Mouse (Mus musculus) kidney, postnatal 14 days (tissue): ENCODE data around the gene Kbtbd12.

Experiments
- DNase-seq: peaks from one replicate; pipeline ENCODE4 v3.0.0; 2022; ENCODE audit warnings: mixed read lengths

Kbtbd12 gene

GRCm38 (mm10) chr6:88545397-88545790 lies 92.4 kb downstream of the Kbtbd12 start:
- no peak for DNase-seq

GRCm38 (mm10) chr6:88544644-88545396 lies 92.9 kb downstream of the Kbtbd12 start:
- DNase-seq: no peak

DNA sequence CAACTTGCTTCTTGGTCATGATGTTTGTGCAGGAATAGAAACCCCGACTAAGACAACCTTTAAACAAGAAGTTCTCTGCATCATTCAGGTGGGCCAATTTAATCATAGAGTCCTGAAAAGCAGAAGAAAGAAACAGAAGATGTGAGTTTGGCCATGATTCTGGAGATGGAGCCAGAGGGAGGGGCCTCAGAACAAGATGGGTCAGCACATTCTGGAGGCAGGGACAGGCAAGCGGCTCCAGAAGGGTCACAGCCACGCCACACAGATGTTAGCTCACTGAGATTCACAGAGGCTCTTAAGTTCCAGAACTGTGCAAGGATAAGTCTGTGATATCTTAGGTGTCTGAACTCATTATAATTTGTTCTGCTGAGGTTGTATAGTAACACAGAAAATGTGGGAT lies 93.5 kb downstream of the Kbtbd12 start:
- DNase-seq: no peak

DNA sequence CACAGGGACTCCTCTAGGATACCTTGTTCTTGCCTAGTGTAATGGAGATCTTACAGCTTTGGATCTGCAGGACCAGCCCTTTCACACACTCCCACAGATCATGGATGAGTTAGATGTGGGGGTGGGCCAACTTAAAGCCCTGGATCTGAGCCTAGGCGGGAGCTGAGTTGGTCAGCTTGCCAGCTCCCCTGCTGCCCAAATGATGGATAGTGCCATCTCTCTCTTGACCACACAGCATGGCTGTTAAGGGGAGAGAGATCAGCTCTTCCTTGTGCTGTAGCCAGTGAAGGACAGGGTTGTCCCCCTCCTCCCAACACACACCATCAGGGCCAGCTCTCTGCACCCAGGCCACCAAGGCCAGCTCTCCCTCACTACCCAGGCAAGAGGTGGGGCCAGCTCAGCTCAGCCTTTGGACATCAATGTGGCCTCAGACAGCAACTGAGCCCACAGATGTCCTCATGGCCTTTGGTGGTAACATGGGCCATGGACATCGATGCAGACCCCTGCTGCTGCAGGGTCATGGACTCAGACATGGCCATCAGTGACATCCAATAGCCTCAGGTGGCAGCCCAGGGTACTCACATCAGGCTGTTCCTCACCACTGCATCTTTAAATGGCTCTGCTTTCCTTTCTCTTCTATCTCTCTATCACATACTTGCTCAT lies 97.5 kb downstream of the Kbtbd12 start:
- DNase-seq: no peak

- DNase-seq: no peak
Measured at GRCm38 (mm10) chr6:88530306-88530705, 107.4 kb downstream of the Kbtbd12 start.

GRCm38 (mm10) chr6:88524056-88524455 lies 113.7 kb downstream of the Kbtbd12 start:
- no peak for DNase-seq

DNA sequence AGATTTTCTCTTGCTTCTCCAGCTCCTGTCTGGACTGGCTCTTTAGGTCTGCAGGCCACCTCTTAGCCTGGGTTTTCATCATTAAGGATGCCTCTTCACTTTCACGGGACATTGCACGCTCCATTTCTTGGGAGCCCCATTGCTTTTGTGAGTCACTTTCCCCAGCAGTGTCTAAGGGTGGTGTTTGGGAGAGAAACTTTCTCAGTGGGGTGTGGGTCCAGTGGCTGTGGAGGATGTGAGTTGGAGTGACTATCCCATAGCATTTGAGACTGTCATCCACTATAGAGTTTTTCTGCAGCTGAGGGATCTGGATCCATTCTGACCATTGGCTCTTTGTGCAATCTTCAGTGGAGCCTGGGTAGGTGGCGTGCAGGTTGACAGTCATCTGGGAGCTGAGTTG lies 114.3 kb downstream of the Kbtbd12 start:
- DNase-seq: no peak

- DNase-seq: no peak
Measured at GRCm38 (mm10) chr6:88523043-88523442, 114.7 kb downstream of the Kbtbd12 start.

GRCm38 (mm10) chr6:88522606-88523005 lies 115.1 kb downstream of the Kbtbd12 start:
- DNase-seq: no peak

GRCm38 (mm10) chr6:88521821-88522220 lies 115.9 kb downstream of the Kbtbd12 start:
- DNase-seq: no peak

DNA sequence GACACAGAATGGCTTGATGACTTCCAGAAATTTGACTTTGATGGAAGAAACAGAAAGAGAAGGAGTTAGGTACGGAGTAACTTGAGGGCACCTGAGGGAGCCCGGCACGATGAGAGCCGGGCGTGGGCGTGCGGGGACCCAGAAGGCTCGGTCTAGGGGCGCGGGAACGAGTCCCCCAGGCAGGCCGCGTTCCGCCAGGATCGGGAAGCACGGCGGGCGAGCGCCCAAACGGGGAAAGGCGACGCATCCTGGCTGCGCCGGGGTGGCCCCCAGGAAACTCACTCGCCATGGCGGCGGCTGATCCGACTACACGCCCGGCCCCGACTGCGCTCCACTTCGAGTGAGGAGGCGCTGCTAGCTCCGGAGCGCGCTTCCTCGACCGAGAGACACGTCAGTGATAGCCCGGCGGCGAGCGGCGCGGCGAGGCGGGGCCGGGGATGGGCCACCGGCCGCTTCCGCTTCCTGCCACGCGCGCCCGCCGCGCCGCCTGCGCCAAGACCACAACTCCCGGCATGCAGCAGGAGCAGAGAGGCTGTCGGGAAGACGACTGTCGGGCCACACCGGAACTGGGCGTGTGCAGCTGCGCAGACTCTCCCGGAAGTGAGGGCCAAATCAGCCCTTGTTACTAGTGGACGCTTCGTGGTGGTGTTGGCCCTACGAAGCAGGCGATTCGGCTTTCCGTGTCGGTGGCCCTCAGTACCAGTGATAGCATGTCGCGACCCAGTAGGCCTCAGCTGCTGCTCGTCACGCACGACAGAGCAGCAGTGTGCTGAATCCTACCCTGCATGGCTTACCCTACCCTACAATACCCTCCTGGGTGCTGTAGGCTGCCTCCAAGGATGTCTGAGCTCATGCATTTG lies 119.1 kb downstream of the Kbtbd12 start, which contains the start of gene Sec61a1:
Sec61a1 (minus strand) TSS at position 502 of the 860 bp plus-strand sequence.
- peak; percentile 97 for DNase-seq

- no peak for DNase-seq
Measured at GRCm38 (mm10) chr6:88517701-88518403, 119.9 kb downstream of the Kbtbd12 start.

DNA sequence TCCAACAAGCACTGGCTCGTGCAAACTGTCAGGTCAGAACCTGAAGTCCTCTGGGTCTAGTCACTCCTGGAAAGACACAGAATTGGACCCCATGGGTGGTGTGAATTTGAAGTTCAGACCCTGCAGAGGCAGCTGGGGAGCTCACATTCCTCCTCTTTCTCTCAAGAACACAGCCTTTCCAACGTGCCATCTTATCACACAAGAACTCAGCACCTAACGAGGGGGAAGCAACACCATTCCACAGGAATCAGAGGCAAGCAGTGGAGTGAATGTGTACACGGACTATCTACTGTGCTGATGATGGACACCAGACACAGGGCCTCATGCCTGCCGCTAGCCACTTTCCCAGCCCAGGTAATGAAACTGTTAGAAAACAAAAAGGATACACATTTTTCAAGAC lies 121.1 kb downstream of the Kbtbd12 start:
- no peak for DNase-seq

DNA sequence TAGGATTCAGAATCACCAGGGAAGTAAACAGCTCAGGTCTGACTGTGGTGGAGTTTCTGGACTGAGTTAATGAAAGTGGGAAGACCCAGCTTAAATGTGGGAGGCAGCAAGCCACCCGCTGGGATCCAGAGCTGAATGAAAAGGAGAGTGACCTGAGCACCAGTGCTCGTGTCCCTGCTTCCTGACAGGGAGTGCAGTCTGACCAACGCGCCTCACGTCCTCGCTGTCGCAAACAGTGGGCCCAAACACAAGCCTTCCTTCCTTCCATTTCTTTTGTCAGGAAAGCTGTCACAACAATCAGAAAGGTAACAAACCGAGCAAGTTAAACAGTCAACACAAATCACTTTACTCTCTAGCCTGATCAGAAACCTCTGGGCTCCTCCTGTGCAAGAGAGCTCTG lies 121.8 kb downstream of the Kbtbd12 start:
- DNase-seq: no peak

GRCm38 (mm10) chr6:88514546-88514945 lies 123.2 kb downstream of the Kbtbd12 start:
- no peak for DNase-seq

GRCm38 (mm10) chr6:88513984-88514383 lies 123.8 kb downstream of the Kbtbd12 start:
- no peak for DNase-seq

GRCm38 (mm10) chr6:88503044-88503443 lies 134.7 kb downstream of the Kbtbd12 start:
- DNase-seq: no peak

DNA sequence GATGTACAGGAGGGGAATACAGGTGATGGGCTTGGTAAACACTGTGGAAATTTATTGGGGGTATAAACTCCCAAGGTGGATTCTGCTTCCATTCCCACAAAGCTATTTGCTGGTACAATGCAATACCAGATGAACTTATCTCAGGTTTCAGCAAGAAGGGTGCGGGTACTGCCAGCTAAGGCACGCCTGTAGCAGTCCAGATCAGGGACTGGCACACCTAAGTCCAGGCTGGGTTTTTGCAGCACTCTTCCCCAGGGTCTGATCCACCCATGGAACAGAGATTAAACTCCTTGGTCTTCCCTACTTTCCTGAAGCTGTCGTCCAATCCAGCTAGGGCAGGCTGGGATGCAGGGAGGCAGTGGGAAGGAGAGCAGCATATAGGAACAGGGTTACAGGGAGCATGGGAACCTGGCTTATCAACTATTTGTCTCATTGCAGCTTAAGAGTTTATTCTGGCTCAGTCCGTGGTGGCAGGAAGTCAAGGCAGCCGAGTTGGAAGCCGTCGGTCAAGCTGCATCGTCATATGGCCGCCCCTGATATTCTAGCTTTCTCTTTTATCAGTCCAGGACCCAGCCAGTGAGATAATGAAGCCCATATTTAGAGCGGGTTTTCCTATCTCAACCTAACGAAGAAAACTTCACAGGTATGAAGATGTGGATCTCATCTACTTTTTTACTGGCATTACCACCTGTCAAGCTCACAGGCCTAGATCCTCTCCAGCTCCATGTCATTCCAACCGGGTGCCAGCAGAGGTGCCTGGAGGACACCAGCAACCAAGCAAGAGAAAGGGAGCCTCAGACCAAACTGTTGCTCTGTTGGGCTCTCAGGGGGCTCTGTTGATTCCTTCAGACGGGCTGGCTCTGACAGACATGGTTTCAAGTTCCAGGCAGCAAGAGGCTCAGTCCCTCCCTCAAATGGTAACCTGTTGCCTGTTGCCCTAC lies 135.4 kb downstream of the Kbtbd12 start:
- DNase-seq: no peak

- DNase-seq: no peak
Measured at GRCm38 (mm10) chr6:88500405-88500767, 137.4 kb downstream of the Kbtbd12 start.

DNA sequence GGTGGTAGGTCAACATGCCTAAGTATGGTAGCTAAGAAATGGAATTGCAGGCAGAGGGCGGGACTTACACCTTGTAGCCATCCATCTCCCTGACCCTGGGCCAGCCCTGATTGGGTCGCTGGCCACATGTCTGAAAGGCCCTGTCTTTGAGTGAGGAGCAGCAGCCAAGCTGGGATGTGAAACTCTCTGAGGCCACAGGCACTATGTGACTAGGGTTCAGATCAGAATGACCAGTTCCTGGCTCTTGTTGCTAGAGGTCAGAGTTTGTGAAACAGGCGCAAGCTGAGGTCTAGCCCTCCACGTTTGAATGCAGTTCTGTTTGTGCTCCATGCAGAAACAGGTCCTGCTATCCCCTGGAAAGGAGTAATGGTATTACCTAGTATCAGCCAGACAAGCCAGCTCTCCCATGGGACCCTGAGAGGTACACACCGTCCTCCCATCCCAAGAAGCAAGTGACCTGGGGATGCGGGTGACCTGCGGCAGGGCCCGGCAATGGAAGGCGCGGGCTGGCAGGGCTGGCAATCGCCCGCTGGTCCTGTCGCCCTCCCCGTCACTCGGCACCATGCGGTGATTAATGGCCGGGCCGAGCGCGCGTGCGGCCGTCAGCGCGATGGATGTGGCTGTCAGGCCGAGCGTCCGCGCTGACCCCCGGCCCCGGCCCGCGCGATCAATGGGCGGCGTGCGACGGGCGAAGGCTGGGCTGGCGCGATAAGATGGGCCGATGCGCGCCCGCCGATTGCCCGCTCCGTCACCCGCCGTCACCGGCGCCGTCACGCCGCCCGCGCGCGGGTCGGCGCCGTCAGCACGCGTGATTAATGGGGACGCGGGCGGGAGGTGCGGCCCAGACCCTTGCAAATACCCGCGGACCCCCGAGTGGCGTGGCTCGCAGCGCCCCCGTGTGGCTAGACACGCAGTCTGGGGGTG lies 138.0 kb downstream of the Kbtbd12 start:
- peak; percentile 54 for DNase-seq
